Mouse (Mus musculus): Measurements from ENCODE around the gene Crtc3.

Gene Crtc3

GRCm38 (mm10) chr7:80688556-80689220 lies at the start of gene Crtc3:
TSS of gene Crtc3 (minus strand) at chr7:80688877.
- DNase-seq, result peak; percentile 69

GRCm38 (mm10) chr7:80736199-80736598 lies 47.5 kb upstream of the Crtc3 start:
- DNase-seq, result no peak

GRCm38 (mm10) chr7:80732986-80733385 lies 44.3 kb upstream of the Crtc3 start:
- no peak for DNase-seq

GRCm38 (mm10) chr7:80729662-80730061 lies 41.0 kb upstream of the Crtc3 start:
- peak; percentile 78 for DNase-seq

GRCm38 (mm10) chr7:80721041-80721440 lies 32.4 kb upstream of the Crtc3 start:
- DNase-seq, result no peak

DNA sequence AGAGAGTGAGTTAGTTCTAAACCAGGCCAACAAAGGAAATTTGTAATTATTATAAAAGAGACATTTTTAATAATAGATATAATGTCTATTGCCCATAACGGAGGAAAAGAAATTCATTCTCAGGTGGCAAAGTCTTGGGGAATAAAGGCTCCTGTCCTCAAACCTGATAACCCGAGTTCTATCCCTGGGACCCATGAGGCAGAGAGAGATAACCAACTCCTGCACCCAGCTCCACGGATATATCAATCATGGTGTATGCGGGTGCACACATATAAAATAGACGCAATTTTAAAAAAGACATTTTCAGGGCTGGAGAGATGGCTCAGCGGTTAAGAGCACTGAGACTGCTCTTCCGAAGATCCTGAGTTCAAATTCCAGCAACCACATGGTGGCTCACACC lies 30.9 kb upstream of the Crtc3 start:
- DNase-seq, result no peak

GRCm38 (mm10) chr7:80719038-80719437 lies 30.4 kb upstream of the Crtc3 start:
- DNase-seq, result no peak

DNA sequence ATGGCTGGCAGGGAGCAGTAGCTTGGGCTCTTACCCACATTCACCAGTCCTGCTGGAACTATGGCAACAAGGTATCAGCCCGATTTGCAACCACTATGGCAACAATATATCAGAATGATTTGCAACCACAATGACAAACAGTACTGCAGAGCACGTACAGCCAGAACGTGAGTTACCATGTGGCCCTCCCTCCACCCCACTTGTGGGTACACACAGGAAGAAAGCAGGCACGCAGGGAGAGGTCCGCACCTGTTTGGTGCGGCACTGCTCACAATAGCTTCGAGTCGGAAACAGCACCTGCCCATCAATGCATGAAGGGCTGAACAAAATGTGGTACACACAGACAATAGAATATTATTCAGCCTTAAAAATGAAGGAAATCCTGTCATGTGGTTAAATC lies 29.8 kb upstream of the Crtc3 start:
- no peak for DNase-seq

- no peak for DNase-seq
Observed at GRCm38 (mm10) chr7:80716758-80717157, 28.1 kb upstream of the Crtc3 start.

- DNase-seq, result no peak
Observed at GRCm38 (mm10) chr7:80715306-80715705, 26.6 kb upstream of the Crtc3 start.

- no peak for DNase-seq
Observed at GRCm38 (mm10) chr7:80711496-80711895, 22.8 kb upstream of the Crtc3 start.

DNA sequence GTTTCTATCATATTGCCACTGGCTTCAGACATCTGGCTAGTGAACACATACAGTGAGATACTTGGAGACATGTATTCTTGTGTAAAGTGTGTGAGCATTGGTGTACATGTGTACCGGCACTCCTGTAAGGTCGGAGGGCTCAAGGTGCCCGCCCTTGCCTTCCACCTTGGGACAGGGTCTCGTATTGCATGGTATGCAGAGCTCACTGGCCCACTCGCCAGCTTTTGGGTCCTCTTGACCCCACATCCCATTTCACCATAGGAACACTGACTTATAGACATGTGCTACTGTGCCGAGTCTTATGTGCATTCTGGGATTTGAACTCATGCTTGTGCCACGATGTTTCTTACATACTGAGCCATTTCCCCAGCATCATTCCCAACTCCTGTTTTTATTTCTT lies 21.7 kb upstream of the Crtc3 start:
- no peak for DNase-seq

GRCm38 (mm10) chr7:80704066-80704465 lies 15.4 kb upstream of the Crtc3 start:
- no peak for DNase-seq

- no peak for DNase-seq
Observed at GRCm38 (mm10) chr7:80702510-80702909, 13.8 kb upstream of the Crtc3 start.

- no peak for DNase-seq
Observed at GRCm38 (mm10) chr7:80699709-80700108, 11.0 kb upstream of the Crtc3 start.

GRCm38 (mm10) chr7:80698940-80699339 lies 10.3 kb upstream of the Crtc3 start:
- DNase-seq, result no peak

- no peak for DNase-seq
Observed at GRCm38 (mm10) chr7:80697859-80698258, 9.2 kb upstream of the Crtc3 start.

DNA sequence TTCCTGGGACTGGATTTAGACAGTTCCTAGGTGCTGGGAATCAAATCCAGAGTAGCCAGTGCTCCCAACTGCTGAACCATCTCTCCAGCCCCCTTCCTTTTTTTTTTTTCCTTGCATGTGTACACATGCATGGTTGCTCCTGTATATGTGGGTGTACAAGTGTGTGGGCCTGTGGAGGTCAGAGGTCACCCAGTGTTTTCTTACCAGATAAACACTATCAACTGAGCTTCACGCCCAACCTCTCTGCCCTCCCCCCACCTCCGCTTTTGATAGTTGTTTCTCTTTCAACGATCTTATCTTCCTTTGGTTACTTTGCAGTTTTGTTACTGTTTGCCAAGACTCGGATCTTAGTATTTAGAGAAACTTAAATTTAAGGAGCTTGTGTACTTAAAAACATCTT lies 8.2 kb upstream of the Crtc3 start:
- peak; percentile 40 for DNase-seq

- DNase-seq, result no peak
Observed at GRCm38 (mm10) chr7:80696334-80696733, 7.7 kb upstream of the Crtc3 start.

DNA sequence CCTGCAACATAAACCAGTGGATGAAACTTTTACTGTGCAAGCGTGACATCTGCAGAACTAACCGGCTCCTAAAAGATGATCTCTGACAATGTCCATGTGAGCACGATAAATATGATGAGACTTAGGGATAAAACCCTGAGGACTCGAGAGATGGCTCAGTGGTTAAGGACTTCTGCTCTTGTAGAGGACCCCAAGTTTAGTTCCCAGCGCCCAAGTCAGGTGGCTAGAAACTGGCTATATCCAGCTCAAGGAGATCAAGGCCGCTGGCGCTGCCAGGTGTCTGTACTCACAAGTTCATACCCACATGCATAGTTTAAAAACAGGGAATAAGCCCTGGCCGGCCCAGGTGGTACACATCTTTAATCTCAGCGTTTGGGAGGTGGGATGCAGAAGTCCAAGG lies 3.8 kb upstream of the Crtc3 start:
- DNase-seq, result no peak

- no peak for DNase-seq
Observed at GRCm38 (mm10) chr7:80691131-80691530, 2.5 kb upstream of the Crtc3 start.

- DNase-seq, result peak; percentile 26
Observed at GRCm38 (mm10) chr7:80689221-80689591, 529 bp upstream of the Crtc3 start.

GRCm38 (mm10) chr7:80687721-80688555 lies 739 bp downstream of the Crtc3 start:
- DNase-seq, result peak; percentile 71

DNA sequence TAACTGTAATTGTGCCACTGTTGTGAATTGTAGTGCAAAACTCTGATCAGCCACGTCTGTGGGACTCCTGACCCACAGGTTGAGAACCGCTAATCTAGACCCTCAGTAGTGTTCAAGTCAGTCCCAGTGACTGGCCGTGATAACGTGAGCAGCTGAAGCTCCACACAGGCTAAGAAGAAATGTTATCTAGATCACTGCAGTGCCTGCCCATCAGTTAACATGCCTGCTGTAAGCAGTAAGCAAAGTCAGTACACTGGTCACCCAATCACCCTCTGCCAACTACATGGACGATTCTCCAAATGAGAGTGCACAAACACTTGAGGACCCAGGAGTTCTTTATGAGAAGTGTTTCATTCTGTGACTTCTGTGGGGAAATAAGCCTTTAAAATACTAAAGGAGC lies 3.0 kb downstream of the Crtc3 start:
- DNase-seq, result no peak

- no peak for DNase-seq
Observed at GRCm38 (mm10) chr7:80682630-80683029, 6.0 kb downstream of the Crtc3 start.
